Mouse (Mus musculus): ENCODE results near the gene AF067063. TPM values are rescaled to one million over a fixed set of nuclear protein-coding genes. Genes with fewer than 3 reads are reported as not detected.

Gene AF067063
- polyA plus RNA-seq, 3 experiments from 2014 or later: not detected

Other genes starting within 250 kb of the AF067063 start
- under 1 TPM in 1 of 3 experiments, not detected in 2; 0.20 TPM for gene Ccl28, start 206.4 kb downstream of the AF067063 start, polyA plus RNA-seq (2017; shearing (Covaris generic))
- 10 to 100 TPM; 33.6 to 46.6 (median 44.9) TPM for gene Hmgcs1, start 139.8 kb downstream of the AF067063 start, polyA plus RNA-seq (2017; shearing (Covaris generic))
- under 1 TPM; 0.52 to 0.77 (median 0.68) TPM for gene Nim1k, start 74.3 kb downstream of the AF067063 start, polyA plus RNA-seq (2017; shearing (Covaris generic))
- gene Zfp131, start 39.3 kb downstream of the AF067063 start, polyA plus RNA-seq (2017; shearing (Covaris generic)): 10 to 100 TPM; 20.9 to 24.2 (median 21.7) TPM
- gene D13Ertd608e, start 5.8 kb upstream of the AF067063 start, polyA plus RNA-seq (2017; shearing (Covaris generic)): not detected
- gene Tcstv1, start 64.6 kb upstream of the AF067063 start, polyA plus RNA-seq (2017; shearing (Covaris generic)): not detected
- gene Gm21761, start 99.1 kb upstream of the AF067063 start, polyA plus RNA-seq (2017; shearing (Covaris generic)): not detected
- not detected for gene B020031M17Rik, start 120.6 kb upstream of the AF067063 start, polyA plus RNA-seq (2017; shearing (Covaris generic))
- not detected for gene Gm36079, start 196.8 kb upstream of the AF067063 start, polyA plus RNA-seq (2017; shearing (Covaris generic))
- under 1 TPM in 2 of 3 experiments, not detected in 1; 0.21 to 0.87 TPM for gene Gm21188, start 222.0 kb upstream of the AF067063 start, polyA plus RNA-seq (2017; shearing (Covaris generic))

Data from inflammation-experienced regulatory T-cells, adult 6 months (primary cell).